Mouse (Mus musculus) megakaryocyte-erythroid progenitor cell, adult 5-6 weeks (primary cell): ENCODE data around the gene Ednrb. TPM values are rescaled to one million over a fixed set of nuclear protein-coding genes. Genes with fewer than 3 reads are reported as not detected.
"Not testable (repeated sequence)": the region's sequence is repeated elsewhere in the genome, so short reads cannot be mapped to it uniquely, and the experiment has no call there.

Experiments
- ATAC-seq: replicated peaks from 2 replicates; pipeline ENCODE4 v1.8.0; 2016; ENCODE audit warnings: mild to moderate bottlenecking, inconsistent platforms; ENCODE audit not compliant: severe bottlenecking, poor library complexity, low FRiP score, low TSS enrichment
- total RNA-seq, 2 experiments: library from RNA; stranded (forward) in 1 of 2; stranded (reverse) in 1 of 2; fragments of 200-1000, 215-1000 nt in 1 of 2; fragments of >200 nt in 1 of 2; fragmentation: Nextera tagmentation in 1 of 2; gene quantifications; 2 replicates each; pipeline ENCODE4 v1.2.3; 2014 to 2017

The Ednrb gene
- total RNA-seq, 2 experiments from 2014 or later = not detected

- ATAC-seq = no peak
Observed at GRCm38 (mm10) chr14:103826343-103826742, 17.9 kb downstream of the Ednrb start.

GRCm38 (mm10) chr14:103825934-103826333, 18.3 kb downstream of the Ednrb start:
- ATAC-seq = no peak

- ATAC-seq = no peak
Observed at GRCm38 (mm10) chr14:103823501-103823900, 20.7 kb downstream of the Ednrb start.

DNA sequence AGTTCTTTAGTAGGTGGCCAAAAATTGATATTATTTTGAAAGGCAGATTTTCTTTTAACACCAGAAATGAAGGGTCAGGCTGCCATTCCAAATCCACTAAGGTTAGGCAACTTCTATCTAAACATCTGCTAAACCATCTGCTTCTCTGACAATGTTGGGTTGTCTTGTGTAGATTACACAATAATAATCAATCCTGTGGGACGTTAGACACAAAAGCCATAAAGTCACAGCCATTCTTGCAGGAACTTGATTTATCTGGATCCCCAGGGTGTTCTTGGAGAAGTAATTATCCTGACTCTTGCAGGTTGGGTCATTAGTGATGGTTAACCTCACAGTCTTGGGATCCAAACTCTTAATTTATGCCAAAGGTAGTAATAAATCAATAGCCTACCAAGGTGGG, 21.6 kb downstream of the Ednrb start:
- no peak for ATAC-seq

DNA sequence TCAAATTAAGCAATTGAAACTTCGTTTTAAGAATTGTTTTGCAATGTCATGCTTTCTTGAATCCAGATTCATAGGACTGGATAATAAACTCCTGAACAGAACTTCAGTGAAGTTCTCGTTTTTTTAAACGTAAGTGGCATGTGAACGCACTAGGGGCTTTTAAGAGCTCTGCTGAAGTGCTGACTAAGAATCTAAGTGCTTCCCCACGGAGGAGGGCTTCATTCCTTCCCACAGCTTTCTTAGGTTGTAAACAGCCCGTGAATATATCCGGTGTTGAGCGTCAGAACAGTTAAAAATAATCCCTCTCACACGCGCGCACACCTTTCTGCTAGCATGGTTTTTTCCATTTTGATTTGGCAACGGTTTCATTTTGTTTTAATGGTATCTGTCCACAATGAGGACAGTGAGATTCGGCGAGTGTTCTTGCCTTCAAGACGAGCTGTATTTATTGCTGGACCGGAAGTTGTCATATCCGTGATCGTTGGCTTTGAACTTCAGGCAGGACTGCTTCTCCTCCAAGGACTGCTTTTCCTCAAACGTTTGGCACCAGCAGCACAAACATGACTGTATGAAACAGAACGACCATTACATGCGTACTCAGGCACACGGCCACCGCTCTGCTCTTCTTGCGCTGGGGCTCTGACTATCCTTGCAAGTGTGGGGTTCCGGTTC, 27.4 kb downstream of the Ednrb start:
- ATAC-seq = peak; percentile 34; the same call in 1 of the 2 replicates

DNA sequence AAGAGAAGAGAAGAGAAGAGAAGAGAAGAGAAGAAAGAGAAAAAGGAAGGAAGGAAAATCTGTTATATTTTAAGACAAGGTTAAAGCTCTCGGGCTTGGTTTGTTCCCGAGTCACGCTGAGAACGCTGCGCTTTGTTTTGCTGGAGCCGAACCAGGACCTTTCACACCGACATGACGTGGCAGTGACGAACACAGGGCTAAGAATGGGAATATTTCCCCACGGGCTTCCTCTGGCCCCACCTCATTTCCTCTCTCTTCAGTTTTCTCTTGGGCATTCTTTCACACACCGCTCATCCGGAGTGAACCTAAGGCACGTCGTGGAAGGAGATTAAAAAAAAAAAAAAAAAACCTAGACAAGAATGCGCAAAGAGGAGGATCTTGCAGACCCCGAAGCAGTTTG, 28.7 kb downstream of the Ednrb start:
- no peak; the same call in 1 of the 2 replicates for ATAC-seq

- peak; percentile 57; the same call in 1 of the 2 replicates for ATAC-seq
Observed at GRCm38 (mm10) chr14:103814015-103814691, 30.0 kb downstream of the Ednrb start.

- ATAC-seq = no peak
Observed at GRCm38 (mm10) chr14:103813246-103813645, 31.0 kb downstream of the Ednrb start.

- no peak for ATAC-seq
Observed at GRCm38 (mm10) chr14:103811291-103811690, 32.9 kb downstream of the Ednrb start.

DNA sequence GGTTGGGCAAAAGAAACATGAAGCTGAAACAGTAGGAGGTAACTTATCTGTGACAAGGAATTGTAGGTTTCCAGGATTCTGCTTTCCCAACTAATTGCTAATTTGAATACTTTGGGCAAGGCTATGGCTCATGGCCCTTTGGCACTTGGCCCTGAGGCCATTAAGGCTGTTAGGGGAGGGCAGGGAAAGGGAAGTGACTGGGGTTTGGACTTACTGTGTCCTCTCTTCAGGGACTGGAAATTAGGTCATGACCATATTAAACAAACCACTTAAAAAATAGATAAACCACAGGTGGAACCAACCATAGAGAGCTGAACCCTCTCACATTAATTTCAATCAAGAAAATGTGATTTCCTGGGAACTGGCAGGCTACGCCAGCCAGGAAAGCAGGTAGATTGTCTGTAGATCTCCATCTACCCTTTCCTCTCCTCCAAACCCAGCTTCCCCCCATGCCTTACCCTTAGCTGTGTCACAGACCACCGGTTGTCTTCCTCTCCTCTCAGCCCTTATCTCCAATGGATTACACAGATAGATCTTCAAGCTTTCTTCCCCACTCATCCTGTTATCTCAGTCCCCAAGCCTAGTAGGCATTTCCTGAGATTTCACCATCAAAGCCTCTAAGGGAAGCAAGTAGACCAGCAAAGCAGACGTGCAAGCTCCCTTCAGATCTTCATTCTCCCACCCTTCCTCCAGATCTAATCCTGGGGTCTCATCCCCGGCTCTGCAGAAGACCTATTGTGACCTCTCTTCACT, 40.1 kb downstream of the Ednrb start:
- ATAC-seq = no peak

GRCm38 (mm10) chr14:103797123-103797522, 47.1 kb downstream of the Ednrb start:
- no peak for ATAC-seq

DNA sequence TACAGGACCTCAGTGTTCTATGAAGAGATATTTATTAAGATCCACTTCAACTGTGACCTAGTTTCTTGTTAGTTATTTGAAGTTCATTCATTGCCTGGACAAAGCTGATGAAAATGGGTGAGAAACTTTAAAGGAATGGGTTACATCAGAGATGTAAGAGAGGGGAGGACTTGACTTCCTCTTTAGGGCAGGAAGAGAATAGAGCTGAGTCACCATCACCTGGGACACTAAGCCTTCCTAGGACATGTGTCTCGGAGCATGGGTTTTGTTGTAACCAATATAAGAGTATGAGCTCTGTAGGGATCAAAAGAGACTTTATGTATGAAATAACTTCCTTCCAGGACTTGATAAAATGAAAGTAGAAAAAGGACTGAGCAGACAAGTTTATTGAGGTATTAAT, 48.6 kb downstream of the Ednrb start:
- ATAC-seq = no peak

- no peak for ATAC-seq
Observed at GRCm38 (mm10) chr14:103793409-103793808, 50.8 kb downstream of the Ednrb start.

DNA sequence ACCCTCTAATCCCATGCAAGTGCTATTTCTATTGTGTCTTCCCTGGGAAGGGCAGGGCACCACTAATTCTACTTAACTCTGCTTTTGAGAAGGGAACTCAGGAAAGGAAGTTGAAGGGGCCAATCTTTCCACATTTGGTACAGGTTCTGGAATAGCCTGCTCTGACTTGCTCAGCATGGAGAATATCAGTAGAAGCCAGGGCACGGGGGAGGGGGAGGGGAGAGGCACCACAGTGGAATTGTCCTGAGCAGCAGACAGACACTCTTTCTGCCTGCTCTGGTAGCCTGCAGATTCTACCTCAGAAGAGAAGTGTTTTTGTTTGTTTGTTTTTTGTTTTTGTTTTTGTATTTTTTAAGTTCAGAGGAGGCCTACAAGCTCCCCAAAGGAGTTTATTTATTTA, 51.5 kb downstream of the Ednrb start:
- ATAC-seq = no peak

DNA sequence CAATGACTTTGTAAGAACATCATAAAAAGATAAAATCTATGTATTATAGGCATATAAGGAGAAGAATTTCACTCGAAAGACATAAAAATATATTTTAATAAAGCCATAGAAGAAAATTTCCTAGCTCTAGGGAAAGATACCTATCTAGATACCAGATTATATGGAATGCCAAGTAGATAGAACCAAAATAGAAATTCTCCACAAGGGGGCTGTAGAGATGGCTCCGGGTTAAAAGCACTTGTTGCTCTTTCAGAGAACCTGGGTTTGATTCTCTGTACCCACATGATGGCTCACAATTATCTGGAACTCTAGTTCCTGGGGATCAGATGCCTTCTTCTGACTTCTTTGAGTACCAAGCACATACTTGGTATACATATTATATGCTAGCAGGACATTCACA, 56.7 kb downstream of the Ednrb start:
- no peak for ATAC-seq

DNA sequence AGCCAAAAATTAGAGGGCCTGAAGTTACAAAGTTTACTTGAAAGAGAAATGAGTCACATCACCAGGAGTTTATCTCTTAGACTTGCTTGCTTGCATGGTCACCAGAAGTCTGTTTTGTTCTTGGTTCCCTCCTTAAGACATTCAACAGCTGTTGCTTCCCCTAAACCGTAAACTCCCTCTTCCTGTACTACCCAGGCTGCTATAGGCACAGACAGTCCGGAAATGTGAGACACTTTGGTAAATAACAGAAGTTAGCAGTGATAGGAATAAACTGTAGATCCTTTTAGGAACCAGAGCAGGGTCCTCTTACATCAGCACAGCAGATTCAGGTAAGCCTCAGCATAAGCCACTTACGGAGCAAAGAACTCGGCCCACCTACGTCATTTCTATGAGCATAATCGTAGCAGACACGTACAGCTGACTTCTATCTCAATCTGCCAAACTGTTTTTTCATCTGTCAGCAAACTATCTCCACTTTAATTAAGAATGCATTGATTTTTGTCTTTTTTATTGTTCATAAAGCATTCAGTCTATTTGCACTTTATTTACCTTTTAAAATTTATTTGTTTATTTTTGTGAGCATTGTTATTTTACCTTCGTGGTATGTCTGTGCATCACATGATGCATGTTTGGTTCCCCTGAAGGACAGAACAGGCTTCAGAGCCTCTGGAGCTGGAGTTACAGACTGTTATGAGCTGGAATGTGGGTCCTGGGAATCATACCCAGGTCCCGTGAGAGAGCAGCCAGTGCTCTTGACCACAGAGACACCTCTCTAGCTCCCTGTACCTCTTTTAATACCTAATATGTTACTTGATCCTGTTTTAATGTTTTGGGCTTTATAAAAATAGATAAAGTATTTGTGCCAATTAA, 58.9 kb downstream of the Ednrb start:
- 0 out of 2 replicates have a peak, but pooled peaks have one; percentile 44 for ATAC-seq

DNA sequence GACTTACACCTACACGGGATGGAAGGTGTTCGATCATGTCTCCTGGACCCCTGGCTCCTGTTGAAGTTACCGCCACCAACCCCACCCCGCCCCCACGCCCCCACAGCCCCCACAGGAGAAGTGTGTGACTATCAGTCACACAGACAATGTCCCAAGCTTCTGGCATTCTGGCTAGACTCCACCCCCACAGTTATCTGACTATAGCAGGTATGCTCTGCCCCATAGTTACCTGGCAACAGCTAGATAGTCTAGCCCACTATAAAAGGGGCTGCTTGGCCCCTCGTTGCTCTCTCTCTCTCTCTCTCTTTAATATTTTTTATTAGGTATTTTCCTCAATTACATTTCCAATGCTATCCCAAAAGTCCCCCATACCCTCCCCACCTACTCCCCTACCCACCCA, 63.9 kb downstream of the Ednrb start:
- not testable (repeated sequence) for ATAC-seq

- no peak for ATAC-seq
Observed at GRCm38 (mm10) chr14:103779276-103779675, 64.9 kb downstream of the Ednrb start.

DNA sequence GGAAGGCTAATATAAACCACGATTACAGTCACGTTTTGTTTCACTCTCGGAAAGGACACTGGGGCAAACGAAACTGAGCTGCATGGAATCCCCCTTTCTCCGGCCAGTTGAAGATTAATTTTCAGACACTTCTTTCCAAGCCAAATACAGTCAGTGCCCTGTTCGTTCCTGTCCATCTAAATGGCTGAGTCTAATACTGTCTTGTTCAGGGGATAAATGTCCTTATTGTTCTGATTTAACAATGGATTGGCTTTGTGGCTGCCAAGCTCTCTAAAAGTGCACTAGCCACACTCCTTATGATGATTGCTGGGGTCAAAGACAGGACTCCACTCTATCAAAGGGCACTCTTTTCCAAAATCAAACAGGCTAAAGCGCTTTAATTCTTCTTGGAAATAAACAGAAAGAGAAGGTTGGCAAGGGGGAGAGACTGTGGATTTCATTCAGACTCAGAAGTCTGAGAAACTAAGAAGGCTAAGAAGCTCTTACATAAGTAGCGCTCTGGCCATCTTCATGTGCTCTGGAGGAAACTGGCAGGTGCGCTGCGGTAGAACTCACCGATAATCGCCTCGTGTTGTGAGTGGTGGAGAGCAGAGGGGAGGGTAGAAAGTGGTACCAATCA, 65.6 kb downstream of the Ednrb start:
- no peak for ATAC-seq
